Mouse (Mus musculus) central nervous system, embryonic 14 days (tissue): ENCODE measurements around the gene Krt26. TPM values are rescaled to one million over a fixed set of nuclear protein-coding genes. Genes with fewer than 3 reads are reported as not detected.

ENCODE experiments used
- polyA plus RNA-seq: library from polyadenylated mRNA; depleted of rRNA; stranded (reverse); fragments of >200 nt; gene quantifications from 2 replicates; pipeline ENCODE4 v1.2.3, GENCODE M21; 2012; rRNA removed

The Krt26 gene
- polyA plus RNA-seq = 0.09 and 0.12 TPM in 2 replicates

DNA sequence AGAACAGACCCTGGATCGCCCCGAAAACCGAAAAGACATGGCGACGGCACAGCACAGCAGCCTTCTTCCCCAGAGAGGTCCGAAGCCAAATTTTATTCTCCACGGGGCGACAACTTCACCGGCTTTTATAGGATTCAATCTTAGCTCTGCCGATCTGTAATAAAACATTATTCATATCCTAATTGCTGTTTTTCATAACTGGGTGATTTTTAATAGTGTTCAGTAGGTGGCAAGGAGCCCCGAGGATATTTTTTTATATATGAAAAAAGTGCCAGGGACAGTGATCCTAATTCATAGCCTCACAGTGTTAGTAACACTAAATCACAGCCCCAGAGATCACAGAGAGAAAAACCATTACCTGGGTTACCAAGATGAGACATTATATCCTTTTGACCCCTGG is at the start of gene Krt26:
Gene Krt26 (minus strand): TSS at position 101 of the 400 bp plus-strand sequence.

GRCm38 (mm10) chr11:99374803-99375202 is 37.0 kb upstream of the Krt26 start, which contains the start of gene Krt28:
Gene Krt28 (minus strand): TSS chr11:99374903.

GRCm38 (mm10) chr11:99351004-99351403 is 13.2 kb upstream of the Krt26 start, which contains the start of gene Krt27:
Gene Krt27 (minus strand): TSS chr11:99351104.

GRCm38 (mm10) chr11:99322851-99323250 is 14.9 kb downstream of the Krt26 start, which contains the start of gene Krt25:
Gene Krt25 (minus strand): TSS chr11:99322951.

GRCm38 (mm10) chr11:99284833-99285312 is 52.9 kb downstream of the Krt26 start, which contains the start of gene Krt24:
Gene Krt24 (minus strand): TSS chr11:99285262.

Other genes with a start within 250 kb of the Krt26 start
- 0.14 and 0.23 TPM in 2 replicates for gene Tns4, start 248.7 kb downstream of the Krt26 start, polyA plus RNA-seq
- 0.22 and 0.45 TPM in 2 replicates for gene Ccr7, start 182.9 kb downstream of the Krt26 start, polyA plus RNA-seq
- gene Smarce1, start 106.9 kb downstream of the Krt26 start, polyA plus RNA-seq = 293 and 337 TPM in 2 replicates
- 1.5 and 1.6 TPM in 2 replicates for gene Krt222, start 93.9 kb downstream of the Krt26 start, polyA plus RNA-seq
- 0.04 and 0.09 TPM in 2 replicates for gene Krt24, start 52.7 kb downstream of the Krt26 start, polyA plus RNA-seq
- 0.06 and 0.07 TPM in 2 replicates for gene Krt25, start 15.0 kb downstream of the Krt26 start, polyA plus RNA-seq
- gene Krt27, start 13.1 kb upstream of the Krt26 start, polyA plus RNA-seq = 0.07 and 0.09 TPM in 2 replicates
- 0.15 and 0.26 TPM in 2 replicates for gene Krt28, start 36.9 kb upstream of the Krt26 start, polyA plus RNA-seq
- gene Krt10, start 51.4 kb upstream of the Krt26 start, polyA plus RNA-seq = 15.8 and 24.0 TPM in 2 replicates
- 0.07 and 0.14 TPM in 2 replicates for gene Krt12, start 84.3 kb upstream of the Krt26 start, polyA plus RNA-seq
- gene Krt20, start 100.2 kb upstream of the Krt26 start, polyA plus RNA-seq = 0.08 and 0.09 TPM in 2 replicates
- gene Krt23, start 155.2 kb upstream of the Krt26 start, polyA plus RNA-seq = 0.02 and 0.49 TPM in 2 replicates
- not detected in 2 replicates for gene Krt39, start 183.4 kb upstream of the Krt26 start, polyA plus RNA-seq
- not detected in 2 replicates for gene Krt40, start 205.2 kb upstream of the Krt26 start, polyA plus RNA-seq
- not detected in 2 replicates for gene Krtap3-3, start 212.9 kb upstream of the Krt26 start, polyA plus RNA-seq
- gene Krtap3-2, start 218.9 kb upstream of the Krt26 start, polyA plus RNA-seq = not detected in 2 replicates
- gene Gm11939, start 221.5 kb upstream of the Krt26 start, polyA plus RNA-seq = not detected in 2 replicates
- gene Krtap3-1, start 228.7 kb upstream of the Krt26 start, polyA plus RNA-seq = not detected in 2 replicates
- not detected in 2 replicates for gene Krtap1-5, start 243.1 kb upstream of the Krt26 start, polyA plus RNA-seq
- not detected in 2 replicates for gene Krtap1-4, start 245.7 kb upstream of the Krt26 start, polyA plus RNA-seq